Mouse (Mus musculus): ENCODE measurements around the gene Olfr574. TPM values are rescaled to one million over a fixed set of nuclear protein-coding genes. Genes with fewer than 3 reads are reported as not detected.

Olfr574 gene
- not detected in 2 replicates for polyA plus RNA-seq (2016; fragmentation: Nextera tagmentation; extraction: Ambion mirVana)

DNA sequence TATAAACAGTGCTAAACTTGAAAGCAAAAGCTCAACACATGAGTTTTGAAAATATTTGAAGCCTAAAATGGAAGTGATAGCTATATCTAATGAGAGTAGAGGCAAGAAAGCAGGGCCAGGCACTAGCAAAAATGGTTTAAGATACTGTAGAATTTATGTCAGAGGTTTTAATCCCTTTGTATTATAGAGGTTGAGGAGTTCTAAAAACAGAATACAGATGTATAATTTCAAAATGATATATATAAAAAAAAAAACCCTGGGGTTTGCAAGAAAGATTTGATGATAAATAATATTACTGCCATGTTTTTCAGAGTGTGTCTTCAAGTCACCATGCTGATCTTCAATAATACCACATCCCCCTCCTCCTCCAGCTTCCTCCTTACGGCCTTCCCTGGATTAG lies at the start of gene Olfr574:
Olfr574 (plus strand) TSS at position 301 of the 400 bp plus-strand sequence.
- 77% methylated on average over 1 of the region's 1 CpGs for WGBS
- Histone ChIP-seq H3K4me2 (replicated peaks) (no peak within 1 kb of the TSS), H3K4me1 (no peaks in the 10 kb centered on the region), H3K36me3 (no peaks in the 10 kb centered on the region), H3K4me3 (no peak within 1 kb of the TSS), H3K27ac (replicated peaks) (no peak within 1 kb of the TSS), H3K27me3 (no peaks in the 10 kb centered on the region), H3K9me3 (no peaks in the 10 kb centered on the region), H3K9ac (replicated peaks) (no peak within 1 kb of the TSS)
- no peak for ATAC-seq (ENCODE audit: low FRiP score, low read depth)

DNA sequence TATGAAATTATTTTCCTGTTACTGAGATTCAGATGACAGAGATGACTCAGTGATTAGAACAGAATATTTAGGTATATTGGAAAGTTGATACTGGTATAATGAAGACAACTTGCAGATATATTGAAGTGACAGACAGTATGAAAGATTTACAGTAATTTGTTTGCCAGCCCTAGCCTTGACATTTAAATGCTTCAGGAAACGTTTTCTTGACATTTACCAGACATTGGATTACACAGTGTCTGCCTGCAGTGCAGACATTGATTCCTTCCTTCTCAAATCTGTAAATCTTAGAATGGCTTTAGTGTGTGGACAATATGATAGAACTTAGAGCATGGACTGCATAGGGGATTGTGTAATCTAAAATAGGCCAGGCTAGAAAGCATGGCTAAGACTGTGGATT lies 33.0 kb upstream of the Olfr574 start:
- WGBS: 59% methylated on average over 1 of the region's 1 CpGs
- ATAC-seq (ENCODE audit: low FRiP score, low read depth): no peak

DNA sequence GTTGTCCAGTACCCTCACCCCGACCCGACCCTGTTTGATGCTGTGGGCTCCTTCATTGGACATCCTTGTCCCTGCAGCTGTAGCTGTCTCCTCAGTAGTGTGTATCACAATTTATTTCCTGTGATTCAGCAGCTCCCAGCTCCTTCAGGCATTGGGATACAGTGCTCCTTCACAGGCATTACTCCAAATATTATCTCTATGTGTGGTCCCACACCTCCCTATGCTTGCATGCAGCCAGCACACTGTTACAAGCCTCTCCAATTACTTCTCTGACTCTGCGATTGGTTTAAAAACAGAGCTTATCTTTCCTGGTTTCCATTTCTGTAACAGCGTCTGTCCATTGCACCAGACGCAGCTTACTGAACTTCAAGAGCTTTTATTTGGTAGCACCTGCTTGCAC lies 31.9 kb upstream of the Olfr574 start:
- Histone ChIP-seq H3K9me3 (no peaks in the 10 kb centered on the region), H3K36me3 (no peaks in the 10 kb centered on the region), H3K9ac (replicated peaks) (no peak overlapping the region), H3K27ac (replicated peaks) (no peak overlapping the region), H3K27me3 (no peaks in the 10 kb centered on the region), H3K4me3 (no peak overlapping the region), H3K4me1 (no peaks in the 10 kb centered on the region), H3K4me2 (replicated peaks) (no peak overlapping the region)
- 85% methylated on average over 5 of the region's 5 CpGs for WGBS
- no peak for ATAC-seq (ENCODE audit: low FRiP score, low read depth)

More for the DNA sequence above, 33.0 kb upstream of the Olfr574 start:
- H3K27ac ChIP-seq (replicated peaks): no peak overlapping the region
- no peaks in the 10 kb centered on the region for H3K27me3 ChIP-seq
- H3K4me3 ChIP-seq: no peak overlapping the region
- no peaks in the 10 kb centered on the region for H3K9me3 ChIP-seq
- no peak overlapping the region for H3K9ac ChIP-seq (replicated peaks)
- H3K4me2 ChIP-seq (replicated peaks): no peak overlapping the region
- H3K36me3 ChIP-seq: no peaks in the 10 kb centered on the region
- no peaks in the 10 kb centered on the region for H3K4me1 ChIP-seq

DNA sequence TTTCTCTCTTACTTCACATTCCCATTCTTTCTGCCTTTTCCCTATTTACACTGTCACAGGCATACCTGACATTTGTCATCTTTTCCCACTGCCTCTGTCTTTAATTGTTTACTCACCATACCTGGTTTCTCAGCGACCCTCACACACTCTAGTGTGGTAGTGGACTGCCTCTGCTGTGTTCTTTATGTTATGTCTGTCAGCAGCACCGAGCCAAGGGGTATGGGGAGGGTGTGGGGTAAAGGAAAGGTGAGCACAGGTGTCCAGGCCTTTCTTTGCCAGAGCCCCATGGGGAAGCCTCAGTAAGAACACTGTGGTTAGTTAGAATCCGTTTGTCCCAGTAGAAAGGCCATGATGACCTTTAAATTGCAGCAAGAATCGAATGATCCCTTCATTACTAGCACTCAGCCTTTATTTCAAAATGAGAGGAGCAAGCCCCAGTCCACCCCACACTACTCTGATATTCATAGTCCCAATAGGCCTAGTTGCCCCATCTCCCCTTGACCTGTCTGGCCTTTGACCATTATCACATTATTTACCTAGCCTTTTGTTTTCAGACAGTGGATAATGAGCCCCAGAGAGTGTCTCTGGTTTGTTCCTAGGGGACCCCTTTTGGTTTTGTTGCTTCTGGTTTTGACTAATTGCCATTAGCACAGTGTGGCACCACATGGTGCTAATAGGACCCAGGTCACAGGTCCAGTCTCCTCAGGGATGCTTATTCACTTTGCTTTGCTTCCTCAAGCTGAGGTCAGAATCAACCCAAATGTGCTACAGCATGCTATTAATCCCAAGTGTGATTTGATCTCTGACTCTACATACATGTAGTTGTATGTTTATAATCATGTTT lies 31.0 kb upstream of the Olfr574 start, which contains the start of gene Olfr571:
Olfr571 (minus strand) TSS at position 505 of the 844 bp plus-strand sequence.
- Histone ChIP-seq H3K4me1 (no peaks in the 10 kb centered on the region), H3K9me3 (no peaks in the 10 kb centered on the region), H3K36me3 (no peaks in the 10 kb centered on the region), H3K4me3 (no peak within 1 kb of the TSS), H3K27ac (replicated peaks) (no peak within 1 kb of the TSS), H3K27me3 (no peaks in the 10 kb centered on the region), H3K9ac (replicated peaks) (no peak within 1 kb of the TSS), H3K4me2 (replicated peaks) (no peak within 1 kb of the TSS)
- ATAC-seq (ENCODE audit: low FRiP score, low read depth): peak; percentile 68
- 66% methylated on average over 4 of the region's 4 CpGs for WGBS

DNA sequence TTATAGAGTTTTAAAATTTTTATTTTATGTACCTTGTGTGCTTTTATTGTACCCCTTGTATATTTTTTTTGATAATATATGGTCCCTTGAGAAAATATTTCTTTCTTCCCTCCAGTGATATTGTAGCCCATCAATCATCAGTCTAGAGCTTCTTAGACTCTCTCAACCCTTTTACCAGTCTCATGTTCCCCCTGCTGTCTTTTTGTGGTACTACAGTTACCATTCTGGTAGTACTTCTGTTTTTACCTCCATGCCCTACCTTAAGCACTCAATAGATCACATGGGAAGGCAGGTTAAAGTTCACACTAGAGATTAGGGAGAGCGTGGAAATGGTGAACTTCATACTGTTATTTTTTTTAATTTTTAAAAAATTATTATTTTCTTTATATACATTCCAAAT lies 28.6 kb upstream of the Olfr574 start:
- Histone ChIP-seq H3K9me3 (no peaks in the 10 kb centered on the region), H3K4me3 (no peak overlapping the region), H3K9ac (replicated peaks) (no peak overlapping the region), H3K27ac (replicated peaks) (no peak overlapping the region), H3K4me1 (no peaks in the 10 kb centered on the region), H3K27me3 (no peaks in the 10 kb centered on the region), H3K36me3 (no peaks in the 10 kb centered on the region), H3K4me2 (replicated peaks) (no peak overlapping the region)
- 28% methylated on average over 1 of the region's 1 CpGs for WGBS
- peak; percentile 86 for ATAC-seq (ENCODE audit: low FRiP score, low read depth)

DNA sequence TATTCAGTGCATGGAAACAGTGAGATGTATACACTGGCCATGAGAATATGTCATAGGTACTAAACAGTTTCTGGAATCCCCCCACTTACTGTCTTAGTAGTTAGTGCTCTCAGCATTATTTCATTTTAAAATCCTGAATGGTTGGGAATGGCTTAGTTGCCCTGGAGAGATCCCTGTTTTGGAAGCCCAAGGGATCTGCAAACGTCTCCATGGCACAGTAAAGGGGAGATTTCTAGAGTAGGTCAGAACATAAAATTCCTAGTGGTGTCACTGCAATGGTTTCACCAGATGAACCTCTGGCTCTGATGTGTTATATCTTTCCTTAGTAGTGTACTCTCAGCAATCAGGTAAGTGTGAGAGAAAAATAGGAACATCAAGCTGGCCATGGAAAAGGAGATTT lies 24.2 kb upstream of the Olfr574 start, which contains the start of gene Olfr572:
Olfr572 (plus strand) TSS at position 301 of the 400 bp plus-strand sequence.
- Histone ChIP-seq H3K9ac (replicated peaks) (no peak within 1 kb of the TSS), H3K4me1 (no peaks in the 10 kb centered on the region), H3K36me3 (no peaks in the 10 kb centered on the region), H3K27ac (replicated peaks) (no peak within 1 kb of the TSS), H3K9me3 (no peaks in the 10 kb centered on the region), H3K27me3 (no peaks in the 10 kb centered on the region), H3K4me3 (no peak within 1 kb of the TSS), H3K4me2 (replicated peaks) (no peak within 1 kb of the TSS)
- WGBS: 71% methylated on average over 1 of the region's 1 CpGs
- ATAC-seq (ENCODE audit: low FRiP score, low read depth): no peak

DNA sequence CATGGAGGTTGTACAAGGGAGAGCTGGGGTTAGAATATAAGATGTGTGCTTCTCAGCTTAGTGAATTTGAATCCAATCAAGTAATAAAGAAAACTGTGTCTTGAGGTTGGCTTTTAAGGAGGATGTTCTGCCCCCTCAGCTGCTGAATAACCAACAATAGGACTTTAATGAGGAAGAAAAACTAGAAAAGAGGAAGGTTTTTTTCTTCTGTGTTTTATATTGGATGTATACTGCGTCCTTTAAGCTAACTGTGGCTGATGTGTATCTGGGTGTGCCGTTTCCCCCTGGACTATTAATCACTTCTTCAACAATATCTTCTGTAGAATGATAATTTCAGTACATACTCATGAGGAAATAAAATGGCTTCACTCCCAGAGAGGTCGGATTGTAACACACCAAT lies 21.2 kb upstream of the Olfr574 start:
- H3K4me3 ChIP-seq: no peak overlapping the region
- H3K9me3 ChIP-seq: no peaks in the 10 kb centered on the region
- no peak overlapping the region for H3K9ac ChIP-seq (replicated peaks)
- no peaks in the 10 kb centered on the region for H3K27me3 ChIP-seq
- ATAC-seq (ENCODE audit: low FRiP score, low read depth): no peak
- no peak overlapping the region for H3K27ac ChIP-seq (replicated peaks)
- no peaks in the 10 kb centered on the region for H3K36me3 ChIP-seq
- H3K4me1 ChIP-seq: no peaks in the 10 kb centered on the region
- whole genome bisulfite sequencing: 82% methylated on average over 3 of the region's 3 CpGs
- no peak overlapping the region for H3K4me2 ChIP-seq (replicated peaks)

DNA sequence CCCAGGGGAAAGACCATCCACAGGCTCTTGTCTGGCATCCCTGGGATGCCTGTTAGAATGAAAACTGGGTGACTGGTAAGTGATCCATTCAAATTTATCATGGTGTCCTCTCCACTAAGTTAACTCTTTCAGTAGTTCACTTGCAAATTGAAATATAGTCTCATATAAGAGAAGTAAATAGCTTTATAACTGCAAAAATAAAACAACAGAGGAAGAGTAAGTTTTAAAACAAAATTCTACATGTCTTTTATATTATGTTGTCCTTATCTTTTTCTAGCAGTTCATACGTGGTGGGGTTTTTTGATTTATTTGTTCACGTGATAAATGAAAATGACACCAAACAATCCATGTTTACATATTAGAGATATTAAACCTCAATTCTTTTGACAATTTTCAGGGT lies 5.8 kb upstream of the Olfr574 start, which contains the start of gene Olfr573-ps1:
Olfr573-ps1 (minus strand) TSS at position 101 of the 400 bp plus-strand sequence.
- Histone ChIP-seq H3K4me3 (no peak within 1 kb of the TSS), H3K4me2 (replicated peaks) (no peak within 1 kb of the TSS), H3K9ac (replicated peaks) (no peak within 1 kb of the TSS), H3K27ac (replicated peaks) (no peak within 1 kb of the TSS), H3K27me3 (no peaks in the 10 kb centered on the region), H3K9me3 (no peaks in the 10 kb centered on the region), H3K4me1 (no peaks in the 10 kb centered on the region), H3K36me3 (no peaks in the 10 kb centered on the region)
- ATAC-seq (ENCODE audit: low FRiP score, low read depth): no peak
- WGBS: 92% methylated on average over 2 of the region's 2 CpGs

DNA sequence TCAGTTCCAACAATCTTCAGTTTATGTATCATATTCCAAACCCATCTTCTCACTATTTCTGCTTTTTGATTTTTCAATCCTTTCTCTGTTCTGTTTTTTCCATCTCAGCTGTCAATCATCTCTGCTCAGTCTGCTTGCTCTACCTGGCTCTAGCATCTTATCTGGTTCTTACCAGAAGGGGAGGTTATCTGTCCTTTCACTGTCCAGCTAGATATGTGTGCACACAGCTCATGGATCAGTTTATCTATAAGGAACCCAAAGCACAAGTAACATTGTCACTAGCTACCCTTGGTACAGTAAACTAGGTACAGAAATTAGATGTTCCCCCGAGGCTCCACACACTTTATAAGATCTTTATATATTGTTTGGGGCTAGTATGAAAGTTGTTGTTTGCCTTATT lies 4.8 kb upstream of the Olfr574 start:
- Histone ChIP-seq H3K4me2 (replicated peaks) (no peak overlapping the region), H3K4me3 (no peak overlapping the region), H3K4me1 (no peaks in the 10 kb centered on the region), H3K27ac (replicated peaks) (no peak overlapping the region), H3K9me3 (no peaks in the 10 kb centered on the region), H3K9ac (replicated peaks) (no peak overlapping the region), H3K36me3 (no peaks in the 10 kb centered on the region), H3K27me3 (no peaks in the 10 kb centered on the region)
- WGBS: 91% methylated on average over 1 of the region's 1 CpGs
- no peak for ATAC-seq (ENCODE audit: low FRiP score, low read depth)

DNA sequence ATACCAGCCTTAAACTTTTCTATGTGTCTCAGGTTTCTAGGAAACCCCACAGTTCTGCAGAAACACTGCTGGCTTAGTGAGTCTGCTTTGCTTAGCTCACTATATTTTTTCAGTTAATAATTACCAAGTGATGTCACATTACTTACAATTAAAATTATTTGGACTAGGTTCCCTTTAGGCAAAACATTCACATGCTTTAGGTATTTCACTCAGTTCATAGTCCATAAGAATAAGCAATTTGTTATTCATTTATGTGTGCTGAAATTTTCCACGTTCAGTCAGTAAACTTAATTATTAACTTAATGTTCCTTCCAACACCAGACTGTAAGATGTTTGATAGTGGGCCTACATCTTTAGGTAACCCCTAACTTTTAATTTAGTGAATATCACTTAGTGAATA lies 2.5 kb downstream of the Olfr574 start:
- Histone ChIP-seq H3K9ac (replicated peaks) (no peak overlapping the region), H3K4me1 (no peaks in the 10 kb centered on the region), H3K4me3 (no peak overlapping the region), H3K27me3 (no peaks in the 10 kb centered on the region), H3K27ac (replicated peaks) (no peak overlapping the region), H3K4me2 (replicated peaks) (no peak overlapping the region), H3K36me3 (no peaks in the 10 kb centered on the region), H3K9me3 (no peaks in the 10 kb centered on the region)
- WGBS: 80% methylated on average over 1 of the region's 1 CpGs
- ATAC-seq (ENCODE audit: low FRiP score, low read depth): no peak

DNA sequence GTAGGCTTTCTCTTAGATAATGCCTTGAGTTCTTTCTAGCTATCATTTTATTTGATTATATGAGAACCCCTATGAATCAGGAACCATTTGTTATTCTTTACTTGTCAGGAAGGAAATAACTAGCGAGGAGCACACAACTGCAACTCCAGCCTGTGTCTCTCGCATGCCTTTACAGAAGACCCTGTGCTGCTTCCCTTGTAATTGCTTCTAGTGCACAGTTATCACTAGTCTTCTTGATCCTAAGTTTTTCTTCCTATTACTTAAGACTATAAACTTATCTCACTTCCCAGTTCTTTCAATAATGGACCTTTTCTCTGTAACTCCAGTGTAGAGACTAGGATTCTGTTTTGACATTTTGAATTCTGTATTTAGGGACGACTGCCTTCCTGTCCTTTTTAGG lies 9.9 kb downstream of the Olfr574 start:
- 77% methylated on average over 3 of the region's 3 CpGs for WGBS
- H3K36me3 ChIP-seq: no peaks in the 10 kb centered on the region
- no peak for ATAC-seq (ENCODE audit: low FRiP score, low read depth)

DNA sequence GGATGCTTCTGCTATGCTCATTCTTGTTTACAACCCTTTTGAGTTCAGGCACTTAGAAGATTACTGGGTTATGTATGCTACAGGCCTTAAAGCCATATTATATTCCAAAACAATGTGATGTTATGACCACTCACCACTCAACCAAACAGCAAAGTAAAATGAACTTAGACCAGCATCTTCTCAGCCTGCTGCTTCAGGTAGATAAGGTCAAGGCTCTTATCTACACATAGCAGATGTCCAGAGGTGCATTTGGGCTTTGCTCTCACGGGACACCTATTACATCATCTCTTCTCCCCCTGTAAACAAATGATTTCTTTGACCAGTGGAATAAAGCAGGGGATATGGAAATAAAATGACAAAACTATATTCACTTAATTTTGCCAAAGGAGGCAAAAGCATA lies 10.3 kb downstream of the Olfr574 start, which contains the start of gene Olfr575:
Olfr575 (minus strand) TSS at position 183 of the 400 bp plus-strand sequence.
- Histone ChIP-seq H3K4me3 (no peak within 1 kb of the TSS), H3K4me1 (no peaks in the 10 kb centered on the region), H3K9ac (replicated peaks) (no peak within 1 kb of the TSS), H3K36me3 (no peaks in the 10 kb centered on the region), H3K4me2 (replicated peaks) (no peak within 1 kb of the TSS), H3K27me3 (no peaks in the 10 kb centered on the region), H3K27ac (replicated peaks) (no peak within 1 kb of the TSS), H3K9me3 (no peaks in the 10 kb centered on the region)
- ATAC-seq (ENCODE audit: low FRiP score, low read depth): no peak
- WGBS: 71% methylated on average over 1 of the region's 1 CpGs

More for the DNA sequence above, 9.9 kb downstream of the Olfr574 start:
- Histone ChIP-seq H3K27ac (replicated peaks) (no peak overlapping the region), H3K4me2 (replicated peaks) (no peak overlapping the region), H3K4me3 (no peak overlapping the region), H3K9me3 (no peaks in the 10 kb centered on the region), H3K9ac (replicated peaks) (no peak overlapping the region), H3K27me3 (no peaks in the 10 kb centered on the region), H3K4me1 (no peaks in the 10 kb centered on the region)

Measured in midbrain, embryonic 12.5 days (tissue).